Mouse (Mus musculus): ENCODE data around the gene Ap5z1. TPM values are rescaled to one million over a fixed set of nuclear protein-coding genes. Genes with fewer than 3 reads are reported as not detected.
A peak's percentile ranks its signal among the peaks of the same experiment; 100 is the strongest.

The Ap5z1 gene
- polyA plus RNA-seq, 1 experiment from 2014 or later = 8.7 TPM

GRCm38 (mm10) chr5:142489955-142490707 lies 26.4 kb downstream of the Ap5z1 start:
- no peak for DNase-seq (ENCODE audit: low spot score)
- Histone ChIP-seq H3K27ac (replicated peaks; ENCODE audit: low read depth, low read length) (no peak overlapping the region), H3K9ac (ENCODE audit: low read depth, low read length) (no peak overlapping the region), H3K4me1 (ENCODE audit: control insufficient read depth, insufficient read depth, low read length) (no peaks in the 10 kb centered on the region), H3K27me3 (replicated peaks; ENCODE audit: control insufficient read depth, insufficient read depth, low read length) (no peaks in the 10 kb centered on the region), H3K4me2 (ENCODE audit: low read depth, low read length) (no peak overlapping the region), H3K36me3 (ENCODE audit: control insufficient read depth, insufficient read depth, low read length) (no peaks in the 10 kb centered on the region), H3K9me3 (ENCODE audit: control insufficient read depth, low read length) (no peaks in the 10 kb centered on the region), H3K4me3 (ENCODE audit: low read depth, low read length) (no peak overlapping the region)
- no peak for ATAC-seq (ENCODE audit: low read depth)
- 66% methylated on average over 9 of the region's 9 CpGs for WGBS

- no peak overlapping the region for H3K27ac ChIP-seq (replicated peaks; ENCODE audit: low read depth, low read length)
- ATAC-seq (ENCODE audit: low read depth) (no peak), DNase-seq (ENCODE audit: low spot score) (no peak)
- no peaks in the 10 kb centered on the region for H3K9me3 ChIP-seq (ENCODE audit: control insufficient read depth, low read length)
- H3K27me3 ChIP-seq (replicated peaks; ENCODE audit: control insufficient read depth, insufficient read depth, low read length) = no peaks in the 10 kb centered on the region
- H3K9ac ChIP-seq (ENCODE audit: low read depth, low read length) = no peak overlapping the region
- H3K4me3 ChIP-seq (ENCODE audit: low read depth, low read length) = no peak overlapping the region
- H3K36me3 ChIP-seq (ENCODE audit: control insufficient read depth, insufficient read depth, low read length) = no peaks in the 10 kb centered on the region
- WGBS = 76% methylated on average over 3 of the region's 3 CpGs
- H3K4me1 ChIP-seq (ENCODE audit: control insufficient read depth, insufficient read depth, low read length) = no peaks in the 10 kb centered on the region
- H3K4me2 ChIP-seq (ENCODE audit: low read depth, low read length) = no peak overlapping the region
Observed at GRCm38 (mm10) chr5:142493307-142493706, 29.6 kb downstream of the Ap5z1 start.

GRCm38 (mm10) chr5:142495321-142496096 lies 31.8 kb downstream of the Ap5z1 start:
- Histone ChIP-seq H3K4me2 (ENCODE audit: low read depth, low read length) (no peak overlapping the region), H3K4me3 (ENCODE audit: low read depth, low read length) (no peak overlapping the region), H3K27me3 (replicated peaks; ENCODE audit: control insufficient read depth, insufficient read depth, low read length) (no peaks in the 10 kb centered on the region), H3K4me1 (ENCODE audit: control insufficient read depth, insufficient read depth, low read length) (no peaks in the 10 kb centered on the region), H3K27ac (replicated peaks; ENCODE audit: low read depth, low read length) (no peak overlapping the region), H3K9ac (ENCODE audit: low read depth, low read length) (no peak overlapping the region), H3K9me3 (ENCODE audit: control insufficient read depth, low read length) (no peaks in the 10 kb centered on the region), H3K36me3 (ENCODE audit: control insufficient read depth, insufficient read depth, low read length) (no peaks in the 10 kb centered on the region)
- WGBS = 57% methylated on average over 14 of the region's 14 CpGs
- ATAC-seq (ENCODE audit: low read depth) (no peak), DNase-seq (ENCODE audit: low spot score) (no peak)

- Histone ChIP-seq H3K4me3 (ENCODE audit: low read depth, low read length) (no peak overlapping the region), H3K4me2 (ENCODE audit: low read depth, low read length) (no peak overlapping the region), H3K27ac (replicated peaks; ENCODE audit: low read depth, low read length) (no peak overlapping the region), H3K27me3 (replicated peaks; ENCODE audit: control insufficient read depth, insufficient read depth, low read length) (no peaks in the 10 kb centered on the region), H3K4me1 (ENCODE audit: control insufficient read depth, insufficient read depth, low read length) (no peaks in the 10 kb centered on the region), H3K9ac (ENCODE audit: low read depth, low read length) (no peak overlapping the region; the same call in 1 of the 2 replicates), H3K36me3 (ENCODE audit: control insufficient read depth, insufficient read depth, low read length) (no peaks in the 10 kb centered on the region), H3K9me3 (ENCODE audit: control insufficient read depth, low read length) (no peaks in the 10 kb centered on the region)
- DNase-seq (ENCODE audit: low spot score) = peak; percentile 27
- no peak for ATAC-seq (ENCODE audit: low read depth)
- 40% methylated on average over 3 of the region's 3 CpGs for WGBS
Observed at GRCm38 (mm10) chr5:142498964-142499363, 35.2 kb downstream of the Ap5z1 start.

GRCm38 (mm10) chr5:142500918-142501317 lies 37.2 kb downstream of the Ap5z1 start:
- no peak overlapping the region for H3K27ac ChIP-seq (replicated peaks; ENCODE audit: low read depth, low read length)
- H3K4me3 ChIP-seq (ENCODE audit: low read depth, low read length) = no peak overlapping the region
- WGBS = 79% methylated on average over 9 of the region's 10 CpGs
- no peak overlapping the region for H3K9ac ChIP-seq (ENCODE audit: low read depth, low read length)
- ATAC-seq (ENCODE audit: low read depth) (no peak), DNase-seq (ENCODE audit: low spot score) (no peak)
- no peak overlapping the region for H3K4me2 ChIP-seq (ENCODE audit: low read depth, low read length)
- no peaks in the 10 kb centered on the region for H3K4me1 ChIP-seq (ENCODE audit: control insufficient read depth, insufficient read depth, low read length)
- no peaks in the 10 kb centered on the region for H3K36me3 ChIP-seq (ENCODE audit: control insufficient read depth, insufficient read depth, low read length)
- H3K27me3 ChIP-seq (replicated peaks; ENCODE audit: control insufficient read depth, insufficient read depth, low read length) = no peaks in the 10 kb centered on the region
- H3K9me3 ChIP-seq (ENCODE audit: control insufficient read depth, low read length) = no peaks in the 10 kb centered on the region

- no peaks in the 10 kb centered on the region for H3K9me3 ChIP-seq (ENCODE audit: control insufficient read depth, low read length)
- H3K4me2 ChIP-seq (ENCODE audit: low read depth, low read length) = no peak overlapping the region
- no peak overlapping the region for H3K9ac ChIP-seq (ENCODE audit: low read depth, low read length)
- H3K36me3 ChIP-seq (ENCODE audit: control insufficient read depth, insufficient read depth, low read length) = no peaks in the 10 kb centered on the region
- DNase-seq (ENCODE audit: low spot score) (peak; percentile 93), ATAC-seq (ENCODE audit: low read depth) (peak; percentile 93)
- no peak overlapping the region for H3K4me3 ChIP-seq (ENCODE audit: low read depth, low read length)
- no peaks in the 10 kb centered on the region for H3K27me3 ChIP-seq (replicated peaks; ENCODE audit: control insufficient read depth, insufficient read depth, low read length)
- no peak overlapping the region for H3K27ac ChIP-seq (replicated peaks; ENCODE audit: low read depth, low read length)
- no peaks in the 10 kb centered on the region for H3K4me1 ChIP-seq (ENCODE audit: control insufficient read depth, insufficient read depth, low read length)
- WGBS = 9% methylated on average over 3 of the region's 3 CpGs
Observed at GRCm38 (mm10) chr5:142502414-142502813, 38.7 kb downstream of the Ap5z1 start.

GRCm38 (mm10) chr5:142504175-142504574 lies 40.4 kb downstream of the Ap5z1 start:
- H3K9me3 ChIP-seq (ENCODE audit: control insufficient read depth, low read length) = no peaks in the 10 kb centered on the region
- WGBS = 75% methylated on average over 3 of the region's 3 CpGs
- no peak overlapping the region for H3K27ac ChIP-seq (replicated peaks; ENCODE audit: low read depth, low read length)
- DNase-seq (ENCODE audit: low spot score) (no peak), ATAC-seq (ENCODE audit: low read depth) (no peak)
- no peak overlapping the region for H3K4me3 ChIP-seq (ENCODE audit: low read depth, low read length)
- H3K4me2 ChIP-seq (ENCODE audit: low read depth, low read length) = no peak overlapping the region
- no peaks in the 10 kb centered on the region for H3K27me3 ChIP-seq (replicated peaks; ENCODE audit: control insufficient read depth, insufficient read depth, low read length)
- H3K4me1 ChIP-seq (ENCODE audit: control insufficient read depth, insufficient read depth, low read length) = no peaks in the 10 kb centered on the region
- H3K9ac ChIP-seq (ENCODE audit: low read depth, low read length) = no peak overlapping the region
- no peaks in the 10 kb centered on the region for H3K36me3 ChIP-seq (ENCODE audit: control insufficient read depth, insufficient read depth, low read length)

- no peak overlapping the region for H3K9ac ChIP-seq (ENCODE audit: low read depth, low read length)
- no peak overlapping the region for H3K27ac ChIP-seq (replicated peaks; ENCODE audit: low read depth, low read length)
- no peak overlapping the region for H3K4me3 ChIP-seq (ENCODE audit: low read depth, low read length)
- H3K9me3 ChIP-seq (ENCODE audit: control insufficient read depth, low read length) = no peaks in the 10 kb centered on the region
- no peak overlapping the region for H3K4me2 ChIP-seq (ENCODE audit: low read depth, low read length)
- H3K4me1 ChIP-seq (ENCODE audit: control insufficient read depth, insufficient read depth, low read length) = no peaks in the 10 kb centered on the region; the same call in 1 of the 2 replicates
- 83% methylated on average over 3 of the region's 3 CpGs for WGBS
- no peaks in the 10 kb centered on the region for H3K27me3 ChIP-seq (replicated peaks; ENCODE audit: control insufficient read depth, insufficient read depth, low read length)
- ATAC-seq (ENCODE audit: low read depth) (no peak), DNase-seq (ENCODE audit: low spot score) (no peak)
- no peaks in the 10 kb centered on the region for H3K36me3 ChIP-seq (ENCODE audit: control insufficient read depth, insufficient read depth, low read length)
Observed at GRCm38 (mm10) chr5:142505695-142506423, 42.1 kb downstream of the Ap5z1 start.

Data from embryonic facial prominence, embryonic 14.5 days (tissue).